Mouse (Mus musculus): Measurements from ENCODE around the gene Gm20441.

- TF ChIP-seq POLR2A (IDR thresholded peaks at IDR 0.05; ENCODE audit: insufficient read depth, low read depth, low read length) = no peak
- TF ChIP-seq CTCF (IDR thresholded peaks at IDR 0.05; ENCODE audit: insufficient read depth, low read depth, low read length) = no peak
These were observed 43.8 kb upstream of the Gm20441 start for GRCm38 (mm10) chr10:75824530-75824929.

Measured in olfactory bulb, adult 2 months (tissue).